Mouse (Mus musculus) right cerebral cortex, adult 18-20 months (tissue): ENCODE data around the gene Lrrc30.

ENCODE experiments used
- DNase-seq: peaks from one replicate; pipeline ENCODE4 v3.0.0; 2022; ENCODE audit warnings: mixed read lengths

Lrrc30 gene

DNA sequence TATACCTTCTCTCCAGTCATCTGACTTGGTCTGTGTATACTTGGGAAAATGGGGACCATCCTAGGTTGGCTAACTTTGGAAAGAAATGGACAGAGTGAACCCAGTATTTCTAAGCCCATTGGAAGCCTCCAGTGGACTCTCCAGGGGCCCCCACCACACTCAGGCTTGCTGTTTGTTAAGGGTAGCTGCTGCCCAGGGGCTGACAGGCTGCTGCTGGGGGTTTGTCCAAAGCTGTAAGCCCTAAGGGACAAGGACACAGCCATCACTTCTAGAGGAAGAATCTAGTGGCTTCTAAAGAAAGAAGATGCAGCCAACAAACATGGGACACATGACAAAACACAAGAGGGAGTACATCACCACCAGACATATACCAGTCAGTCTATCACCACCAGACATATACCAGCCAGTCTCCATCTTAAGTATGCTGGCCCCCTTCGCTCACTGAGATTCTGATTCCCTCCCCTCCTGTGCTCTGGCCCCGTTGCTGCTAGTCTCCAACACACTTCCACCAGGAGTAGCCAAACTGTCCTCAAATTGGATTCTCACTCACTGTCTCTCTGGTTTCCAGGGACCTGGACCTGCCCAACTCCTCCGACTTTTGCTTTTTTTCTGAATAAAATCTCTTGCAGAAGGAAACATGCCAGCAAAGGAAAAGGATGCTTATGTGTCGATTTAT, 49.7 kb downstream of the Lrrc30 start:
- no peak for DNase-seq

DNA sequence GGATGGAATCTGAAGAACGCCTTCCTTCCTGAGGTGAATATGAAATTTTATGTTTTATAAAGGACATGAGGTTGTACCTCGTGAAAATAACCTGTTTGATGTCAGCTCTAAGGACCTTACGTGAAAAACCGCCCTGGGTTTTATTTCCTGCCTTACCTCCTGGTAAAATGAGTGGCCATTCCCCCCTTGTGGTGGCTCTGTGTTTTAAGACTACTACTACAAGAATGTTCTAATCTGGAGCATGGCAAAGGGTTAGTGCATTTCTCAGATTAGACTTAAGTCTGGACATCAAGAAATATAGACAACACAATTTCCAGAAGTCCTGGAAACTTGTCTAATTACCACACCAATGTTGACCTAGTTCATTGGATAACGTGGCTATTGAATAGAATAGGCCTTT, 50.7 kb downstream of the Lrrc30 start:
- DNase-seq, result no peak
